8 mouse cellular contexts compared by ENCODE assay signal in the genomic region with DNA sequence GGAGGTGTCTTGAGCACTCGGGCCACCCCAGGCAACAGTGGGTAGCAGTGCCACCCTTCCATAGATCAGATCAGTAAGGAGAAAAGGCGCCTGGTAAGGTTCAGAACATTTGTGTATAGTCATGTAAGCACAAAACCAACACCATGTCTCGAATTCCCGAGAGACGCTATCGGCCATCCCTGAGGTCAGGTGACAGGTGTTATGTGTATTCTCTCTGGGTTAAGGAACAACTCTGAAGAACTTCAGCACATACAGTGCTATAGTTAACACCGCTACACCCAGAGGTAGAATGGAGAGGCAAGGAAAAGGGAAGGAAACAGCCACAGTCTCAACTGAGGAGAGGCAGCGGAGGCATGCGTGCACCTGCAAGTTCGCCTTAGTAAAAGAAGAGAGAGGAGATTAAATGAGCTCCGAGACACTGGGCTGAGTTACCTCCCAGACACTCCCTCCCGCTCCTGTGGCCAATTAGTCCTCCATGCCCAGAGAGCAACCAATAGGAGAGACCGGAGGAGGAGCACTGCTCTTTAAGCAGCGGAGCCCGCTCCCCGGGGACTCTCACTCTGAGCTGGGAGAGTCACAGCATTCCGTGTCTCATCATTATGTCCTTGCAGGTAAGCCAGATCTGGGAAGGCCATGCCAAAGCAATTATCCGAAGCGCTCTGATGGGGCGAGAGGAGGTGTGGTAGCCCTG. TPM values are rescaled to one million over a fixed set of nuclear protein-coding genes. Genes with fewer than 3 reads are reported as not detected.
DNase-seq lines count a peak whose midpoint lies in the region; ATAC-seq lines count a peak whose summit lies in the region.

Acbd7 (plus strand) TSS at position 558 of the 691 bp plus-strand sequence.

- ATAC-seq in hindbrain, embryonic 16.5 days, result peak; percentile 12; the same call in 1 of the 2 replicates

- H3K36me3 ChIP-seq in hindbrain, embryonic 16.5 days (ENCODE audit: control insufficient read depth, insufficient read depth, low read length), result no peaks in the 10 kb centered on the region
- H3K36me3 ChIP-seq in megakaryocyte, embryonic 14.5 days (replicated peaks; ENCODE audit: low read length), result no peaks in the 10 kb centered on the region

- H3K4me3 ChIP-seq in hindbrain, embryonic 16.5 days (ENCODE audit: low read length), result peak within 1 kb of the TSS; percentile 40
- peak within 1 kb of the TSS; percentile 92 for H3K4me3 ChIP-seq in megakaryocyte, embryonic 14.5 days (replicated peaks)

- peaks cover 17% of the 10 kb centered on the region for H3K4me1 ChIP-seq in hindbrain, embryonic 16.5 days (ENCODE audit: control insufficient read depth, insufficient read depth, low read depth, low read length)
- H3K4me1 ChIP-seq in megakaryocyte, embryonic 14.5 days, result peaks cover 37% of the 10 kb centered on the region

- 0 out of 2 replicates have a peak, but pooled peaks cover 3% of the 10 kb centered on the region for H3K27me3 ChIP-seq in hindbrain, embryonic 16.5 days (replicated peaks; ENCODE audit: control insufficient read depth, insufficient read depth, low read length)
- peaks cover 2% of the 10 kb centered on the region for H3K27me3 ChIP-seq in megakaryocyte, embryonic 14.5 days (replicated peaks)

- peak within 1 kb of the TSS; percentile 74 for H3K4me2 ChIP-seq in hindbrain, embryonic 16.5 days (ENCODE audit: low read length)

- DNase-seq in WW6 (ENCODE audit: low read depth, low spot score), result peak; percentile 59
- DNase-seq in cerebellum, adult 9-11 months, result peak; percentile 66
- peak; percentile 28 to 78 for DNase-seq in frontal cortex, adult 2 months (ENCODE audit: extremely low spot score in 1 of 2, low spot score in 1 of 2)
- DNase-seq in left cerebral cortex, postnatal 10 days (ENCODE audit: extremely low spot score in 1 of 2, low spot score in 2 of 2), result peak; percentile 72 to 74
- peak; percentile 65 for DNase-seq in right cerebral cortex, postnatal 14 days
- DNase-seq in urinary bladder, postnatal 36 days (ENCODE audit: low spot score in 2 of 2), result peak; percentile 31 to 51

- H3K27ac ChIP-seq in hindbrain, embryonic 16.5 days (ENCODE audit: low read depth, low read length), result no peak within 1 kb of the TSS

- intact Hi-C loops in left cerebral cortex, postnatal 10 days (cut with DNase I), result no loop called here

- peak within 1 kb of the TSS; percentile 58 for H3K9ac ChIP-seq in hindbrain, embryonic 16.5 days (ENCODE audit: low read depth, low read length)

- H3K9me3 ChIP-seq in hindbrain, embryonic 16.5 days (ENCODE audit: control insufficient read depth, low read length), result no peaks in the 10 kb centered on the region
- no peaks in the 10 kb centered on the region for H3K9me3 ChIP-seq in megakaryocyte, embryonic 14.5 days

- 5% methylated on average over 20 of the region's 20 CpGs for WGBS in hindbrain, embryonic 16.5 days

RNA-seq across cellular contexts. Expression of gene Acbd7, which starts in this region (rescaled TPM):
- polyA plus RNA-seq in frontal cortex, adult 2 months (2012; rRNA removed), result 5.3 and 6.1 TPM in 2 replicates
- polyA plus RNA-seq in hindbrain, embryonic 16.5 days (2015; fragmentation: Nextera tagmentation; extraction: Ambion mirVana), result 3.4 and 4.6 TPM in 2 replicates
- total RNA-seq in left cerebral cortex, postnatal 10 days (2021), result 1 to 10 TPM; 1.7 to 1.9 TPM
- polyA plus RNA-seq in megakaryocyte, embryonic 14.5 days (2012; ENCODE audit: insufficient read depth, low replicate concordance), result not detected in 2 replicates
